ENCODE assay signal across 22 mouse cellular contexts in the genomic region with DNA sequence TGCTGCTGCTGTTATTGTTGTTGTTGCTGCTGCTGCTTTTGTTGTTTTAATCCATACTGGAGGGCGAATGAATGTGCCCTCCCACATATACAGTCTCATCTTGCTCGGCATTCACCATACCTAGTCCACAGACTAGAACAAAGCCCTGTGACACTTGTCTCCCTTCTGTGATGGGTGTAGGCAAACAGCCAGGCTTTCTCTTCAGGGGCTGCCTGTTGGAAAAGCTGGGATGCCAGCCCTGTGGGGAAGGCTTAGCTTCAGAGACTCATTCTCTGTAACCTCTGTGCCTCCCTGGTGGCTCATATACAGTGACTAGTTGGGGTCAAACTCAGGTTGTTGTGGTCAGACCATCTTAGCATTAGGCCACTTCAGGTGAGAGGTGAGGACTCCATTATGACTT. TPM values are rescaled to one million over a fixed set of nuclear protein-coding genes. Genes with fewer than 3 reads are reported as not detected.
A peak's percentile ranks its signal among the peaks of the same experiment; 100 is the strongest.
DNase-seq lines count a peak whose midpoint lies in the region; ATAC-seq and TF ChIP-seq lines count a peak whose summit lies in the region.
"Had no signal": no experiment of that assay in that cellular context is flagged by ENCODE, and none has a peak within 500 bp of the region (broad histone marks: within the 10 kb centered on the region; RNA-seq: fewer than 3 reads in every experiment).

No protein-coding gene starts in this region.

- 0 out of 2 replicates have a peak overlapping the region, but pooled peaks have one; percentile 19 for H3K27ac ChIP-seq in forebrain, embryonic 12.5 days
- no peak overlapping the region for H3K27ac ChIP-seq in forebrain, embryonic 11.5 days (ENCODE audit: low read depth, low read length)
- peak overlapping the region; percentile 74 for H3K27ac ChIP-seq in lung, embryonic 14.5 days (ENCODE audit: low read depth)
- peak overlapping the region; percentile 40 for H3K27ac ChIP-seq in embryonic facial prominence, embryonic 10.5 days (replicated peaks)
- no peak overlapping the region for H3K27ac ChIP-seq in forebrain, embryonic 15.5 days (replicated peaks)
- H3K27ac ChIP-seq in neural tube, embryonic 15.5 days (replicated peaks), result no peak overlapping the region
- H3K27ac ChIP-seq in heart, embryonic 10.5 days, result no peak overlapping the region
- H3K27ac ChIP-seq: hindbrain, embryonic 14.5 days; liver, embryonic 12.5 days had no signal

- no peak for ATAC-seq in forebrain, embryonic 12.5 days (ENCODE audit: low FRiP score)
- no peak for ATAC-seq in forebrain, embryonic 11.5 days (replicated peaks; ENCODE audit: low FRiP score)
- no peak for ATAC-seq in lung, embryonic 14.5 days (ENCODE audit: insufficient read depth)
- 0 out of 2 replicates have a peak, but pooled peaks have one; percentile 17 for ATAC-seq in forebrain, embryonic 15.5 days (replicated peaks)
- no peak for ATAC-seq in neural tube, embryonic 15.5 days (ENCODE audit: low FRiP score)
- ATAC-seq: liver, embryonic 12.5 days; liver, postnatal 0 days had no signal

- no peaks in the 10 kb centered on the region for H3K36me3 ChIP-seq in forebrain, embryonic 12.5 days (replicated peaks)
- H3K36me3 ChIP-seq in forebrain, embryonic 11.5 days (ENCODE audit: control insufficient read depth, insufficient read depth, low read length), result no peaks in the 10 kb centered on the region
- no peaks in the 10 kb centered on the region for H3K36me3 ChIP-seq in lung, embryonic 14.5 days (ENCODE audit: insufficient read depth)
- H3K36me3 ChIP-seq in embryonic facial prominence, embryonic 10.5 days (replicated peaks), result no peaks in the 10 kb centered on the region
- H3K36me3 ChIP-seq in forebrain, embryonic 15.5 days, result no peaks in the 10 kb centered on the region
- H3K36me3 ChIP-seq in neural tube, embryonic 15.5 days, result no peaks in the 10 kb centered on the region
- H3K36me3 ChIP-seq in heart, embryonic 10.5 days, result no peaks in the 10 kb centered on the region
- H3K36me3 ChIP-seq: G1E; liver, embryonic 12.5 days; midbrain, embryonic 12.5 days had no signal

- H3K4me1 ChIP-seq in forebrain, embryonic 12.5 days, result peaks cover 28% of the 10 kb centered on the region
- no peaks in the 10 kb centered on the region for H3K4me1 ChIP-seq in forebrain, embryonic 11.5 days (replicated peaks; ENCODE audit: control insufficient read depth, insufficient read depth, low read length)
- H3K4me1 ChIP-seq in lung, embryonic 14.5 days (ENCODE audit: insufficient read depth), result peaks cover 27% of the 10 kb centered on the region
- peaks cover 36% of the 10 kb centered on the region for H3K4me1 ChIP-seq in embryonic facial prominence, embryonic 10.5 days
- H3K4me1 ChIP-seq in forebrain, embryonic 15.5 days, result peaks cover 31% of the 10 kb centered on the region
- peaks cover 45% of the 10 kb centered on the region for H3K4me1 ChIP-seq in neural tube, embryonic 15.5 days
- H3K4me1 ChIP-seq in heart, embryonic 10.5 days, result peaks cover 12% of the 10 kb centered on the region
- H3K4me1 ChIP-seq: liver, embryonic 12.5 days had no signal

- TF ChIP-seq CTCF in lung, embryonic 14.5 days (IDR thresholded peaks at IDR 0.05; ENCODE audit: low read depth), result no peak

- whole genome bisulfite sequencing in forebrain, embryonic 12.5 days, result 65% methylated on average over 2 of the region's 2 CpGs
- 63% methylated on average over 2 of the region's 2 CpGs for WGBS in forebrain, embryonic 11.5 days
- 53% methylated on average over 2 of the region's 2 CpGs for WGBS in lung, embryonic 14.5 days
- WGBS in embryonic facial prominence, embryonic 10.5 days, result 69% methylated on average over 2 of the region's 2 CpGs
- WGBS in forebrain, embryonic 15.5 days, result 23% methylated on average over 2 of the region's 2 CpGs
- 74% methylated on average over 2 of the region's 2 CpGs for WGBS in neural tube, embryonic 15.5 days
- WGBS in heart, embryonic 10.5 days, result 63% methylated on average over 2 of the region's 2 CpGs

- no peak for DNase-seq in forebrain, embryonic 11.5 days (ENCODE audit: low spot score)
- no peak for DNase-seq in lung, embryonic 14.5 days
- no peak for DNase-seq in lung, postnatal 14 days
- DNase-seq in embryonic facial prominence, embryonic 10.5 days (ENCODE audit: low spot score), result no peak
- no peak for DNase-seq in heart, embryonic 10.5 days (ENCODE audit: low spot score)
- DNase-seq: cerebellum, adult 9-10 months; heart, adult 11 months; heart, postnatal 36 days; kidney, adult 18-20 months; left cerebral cortex, postnatal 4 days; liver, postnatal 0 days; retina, postnatal 1 day; right cerebral cortex, postnatal 14 days; thymus, postnatal 14 days had no signal

- H3K9me3 ChIP-seq in forebrain, embryonic 12.5 days, result no peaks in the 10 kb centered on the region
- H3K9me3 ChIP-seq in forebrain, embryonic 11.5 days (ENCODE audit: control insufficient read depth, low read length), result no peaks in the 10 kb centered on the region
- H3K9me3 ChIP-seq in lung, embryonic 14.5 days (ENCODE audit: low read depth, low read length), result no peaks in the 10 kb centered on the region
- H3K9me3 ChIP-seq in embryonic facial prominence, embryonic 10.5 days, result no peaks in the 10 kb centered on the region
- no peaks in the 10 kb centered on the region for H3K9me3 ChIP-seq in forebrain, embryonic 15.5 days
- H3K9me3 ChIP-seq in neural tube, embryonic 15.5 days (replicated peaks), result no peaks in the 10 kb centered on the region
- no peaks in the 10 kb centered on the region for H3K9me3 ChIP-seq in heart, embryonic 10.5 days
- H3K9me3 ChIP-seq: liver, embryonic 12.5 days; midbrain, embryonic 12.5 days had no signal

- no peaks in the 10 kb centered on the region for H3K27me3 ChIP-seq in forebrain, embryonic 12.5 days
- H3K27me3 ChIP-seq in forebrain, embryonic 11.5 days (ENCODE audit: control insufficient read depth, insufficient read depth, low read length), result no peaks in the 10 kb centered on the region
- no peaks in the 10 kb centered on the region for H3K27me3 ChIP-seq in lung, embryonic 14.5 days (ENCODE audit: insufficient read depth, low read length)
- no peaks in the 10 kb centered on the region for H3K27me3 ChIP-seq in embryonic facial prominence, embryonic 10.5 days (replicated peaks; ENCODE audit: low read depth, poor library complexity, severe bottlenecking)
- no peaks in the 10 kb centered on the region for H3K27me3 ChIP-seq in forebrain, embryonic 15.5 days
- H3K27me3 ChIP-seq in neural tube, embryonic 15.5 days (replicated peaks), result no peaks in the 10 kb centered on the region
- peaks cover 66% of the 10 kb centered on the region for H3K27me3 ChIP-seq in heart, embryonic 10.5 days (ENCODE audit: insufficient read depth, poor library complexity, severe bottlenecking)
- H3K27me3 ChIP-seq: liver, embryonic 12.5 days; midbrain, embryonic 12.5 days had no signal

- H3K4me2 ChIP-seq in forebrain, embryonic 12.5 days, result no peak overlapping the region
- H3K4me2 ChIP-seq in forebrain, embryonic 11.5 days (ENCODE audit: low read depth, low read length, severe bottlenecking), result no peak overlapping the region
- H3K4me2 ChIP-seq in lung, embryonic 14.5 days, result no peak overlapping the region
- no peak overlapping the region for H3K4me2 ChIP-seq in forebrain, embryonic 15.5 days (replicated peaks)
- no peak overlapping the region for H3K4me2 ChIP-seq in neural tube, embryonic 15.5 days
- H3K4me2 ChIP-seq: heart, embryonic 11.5 days; hindbrain, embryonic 14.5 days; liver, embryonic 12.5 days; midbrain, embryonic 12.5 days had no signal

- no peak overlapping the region for H3K9ac ChIP-seq in forebrain, embryonic 12.5 days
- H3K9ac ChIP-seq in forebrain, embryonic 11.5 days (ENCODE audit: low read length), result no peak overlapping the region
- H3K9ac ChIP-seq in lung, embryonic 14.5 days, result no peak overlapping the region
- H3K9ac ChIP-seq in forebrain, embryonic 15.5 days (replicated peaks), result no peak overlapping the region
- H3K9ac ChIP-seq in neural tube, embryonic 15.5 days (replicated peaks), result no peak overlapping the region
- H3K9ac ChIP-seq: hindbrain, embryonic 14.5 days; liver, embryonic 12.5 days; liver, postnatal 0 days; midbrain, embryonic 12.5 days had no signal

- no peak overlapping the region for H3K4me3 ChIP-seq in forebrain, embryonic 12.5 days (replicated peaks)
- no peak overlapping the region for H3K4me3 ChIP-seq in forebrain, embryonic 11.5 days (ENCODE audit: low read depth, low read length)
- no peak overlapping the region for H3K4me3 ChIP-seq in lung, embryonic 14.5 days (ENCODE audit: low read depth, low read length)
- H3K4me3 ChIP-seq in embryonic facial prominence, embryonic 10.5 days, result no peak overlapping the region
- H3K4me3 ChIP-seq in forebrain, embryonic 15.5 days, result no peak overlapping the region
- H3K4me3 ChIP-seq in neural tube, embryonic 15.5 days (replicated peaks), result no peak overlapping the region
- no peak overlapping the region for H3K4me3 ChIP-seq in heart, embryonic 10.5 days
- H3K4me3 ChIP-seq: liver, embryonic 12.5 days; midbrain, embryonic 12.5 days had no signal

RNA-seq across cellular contexts. Expression of a gene that starts 30.1 kb away (rescaled TPM):
- 13.4 and 14.8 TPM in 2 replicates for polyA plus RNA-seq in forebrain, embryonic 12.5 days (2016; fragmentation: Nextera tagmentation; extraction: Ambion mirVana)
- polyA plus RNA-seq in forebrain, embryonic 11.5 days (2014; fragmentation: Nextera tagmentation; extraction: Ambion mirVana), result 4.8 and 5.8 TPM in 2 replicates
- polyA plus RNA-seq in lung, embryonic 14.5 days (2014; fragmentation: Nextera tagmentation; extraction: Ambion mirVana), result 0.30 and 0.32 TPM in 2 replicates
- 0.63 and 0.75 TPM in 2 replicates for polyA plus RNA-seq in embryonic facial prominence, embryonic 10.5 days (2016; fragmentation: Nextera tagmentation; extraction: Ambion mirVana)
- 33.1 and 33.3 TPM in 2 replicates for polyA plus RNA-seq in forebrain, embryonic 15.5 days (2015; fragmentation: Nextera tagmentation; extraction: Ambion mirVana)
- polyA plus RNA-seq in neural tube, embryonic 15.5 days (2015; fragmentation: Nextera tagmentation; extraction: Ambion mirVana), result 26.7 and 32.5 TPM in 2 replicates
- 0.16 and 0.63 TPM in 2 replicates for polyA plus RNA-seq in heart, embryonic 10.5 days (2016; fragmentation: Nextera tagmentation; extraction: Ambion mirVana)
- polyA plus RNA-seq: G1E; liver, postnatal 0 days had no signal

Comparison
In these comparisons a context has a peak if more than half of its experiments do, and no peak if none do; other contexts are left out.
1. H3K27ac ChIP-seq: peak in forebrain, embryonic 12.5 days (single experiment), lung, embryonic 14.5 days (single experiment) and embryonic facial prominence, embryonic 10.5 days (single experiment); none in forebrain, embryonic 11.5 days (single experiment), forebrain, embryonic 15.5 days (single experiment), neural tube, embryonic 15.5 days (single experiment) and heart, embryonic 10.5 days (single experiment).